Mouse (Mus musculus) left cerebral cortex, adult 2 months (tissue): ENCODE measurements around the gene Fth1. TPM values are rescaled to one million over a fixed set of nuclear protein-coding genes. Genes with fewer than 3 reads are reported as not detected.
"Not testable (repeated sequence)": the region's sequence is repeated elsewhere in the genome, so short reads cannot be mapped to it uniquely, and the experiment has no call there.

ENCODE experiments used
- DNase-seq, 2 experiments: peaks; one replicate each; pipeline ENCODE4 v3.0.0; 2021 to 2022; ENCODE audit warnings: low spot score in 2 of 2, mixed read lengths in 1 of 2; ENCODE audit errors: extremely low spot score in 1 of 2
- H3K27ac ChIP-seq: fragments of 200-600 bp; 2 replicates; pipeline ENCODE4 v1.8.1; 2022
- H3K4me3 ChIP-seq: fragments of 200-600 bp; 2 replicates; pipeline ENCODE4 v1.8.1; 2022
- CTCF ChIP-seq: fragments of 200-600 bp; IDR thresholded peaks from 2 replicates; pipeline ENCODE4 v1.8.1; 2022; ENCODE audit warnings: antibody characterized with exemption, mild to moderate bottlenecking, moderate library complexity
- intact Hi-C: fragments of 180-260 bp; cut with DNase I; formaldehyde crosslinking; loops from one replicate; pipeline ENCODE4 v1.15.1; 2025
- total RNA-seq, 2 experiments: library from RNA; stranded (reverse); gene quantifications; 2 replicates each; pipeline ENCODE4 v1.2.3; 2021

The Fth1 gene
- total RNA-seq, 2 experiments from 2014 or later: 2,213 to 2,341 TPM

- no peak overlapping the region for H3K4me3 ChIP-seq
- DNase-seq: no peak
- TF ChIP-seq CTCF: no peak
- peak overlapping the region; percentile 78 for H3K27ac ChIP-seq
- intact Hi-C loops: loop anchor here (2.0 kb wide), 1 partner anchor 17 kb away; no protein-coding TSS in a partner anchor
Measured at GRCm38 (mm10) chr19:9966096-9966867, 14.1 kb upstream of the Fth1 start.

DNA sequence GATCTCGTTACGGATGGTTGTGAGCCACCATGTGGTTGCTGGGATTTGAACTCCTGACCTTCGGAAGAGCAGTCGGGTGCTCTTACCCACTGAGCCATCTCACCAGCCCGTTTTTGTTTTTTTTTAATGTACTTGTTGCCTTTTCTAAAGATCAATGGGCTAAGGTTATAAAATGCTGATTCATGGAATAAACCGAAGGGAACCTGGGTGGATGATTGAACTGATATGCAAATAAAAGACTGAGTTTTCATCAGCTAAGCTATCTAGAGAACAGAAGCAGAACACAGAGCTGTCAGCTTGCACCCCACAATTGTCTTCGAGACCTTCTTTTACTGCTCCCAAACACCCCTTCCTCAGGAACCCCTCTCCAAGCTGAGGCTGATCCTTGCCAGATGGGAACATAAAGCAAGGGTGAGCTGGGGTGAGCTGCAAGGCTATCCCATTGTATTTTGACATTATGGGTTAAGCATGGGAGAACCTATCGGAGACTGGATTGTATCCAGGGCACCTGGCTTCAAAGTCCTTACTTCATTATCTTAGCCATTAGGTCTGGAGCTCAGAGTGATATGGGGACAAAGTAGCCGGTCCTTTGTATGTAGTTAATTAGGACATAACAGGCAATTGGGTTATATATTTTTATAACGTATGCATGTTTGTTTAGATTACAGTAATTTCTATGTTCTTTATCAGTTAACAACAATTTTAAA is 12.2 kb upstream of the Fth1 start:
- intact Hi-C loops: no loop called here
- Histone ChIP-seq H3K27ac (0 out of 2 replicates have a peak overlapping the region, but pooled peaks have one; percentile 11), H3K4me3 (no peak overlapping the region)
- no peak for DNase-seq
- no peak for TF ChIP-seq CTCF

GRCm38 (mm10) chr19:9974853-9975252 is 5.5 kb upstream of the Fth1 start:
- H3K27ac ChIP-seq, DNase-seq, H3K4me3 ChIP-seq, intact Hi-C loops: not testable (repeated sequence)

DNA sequence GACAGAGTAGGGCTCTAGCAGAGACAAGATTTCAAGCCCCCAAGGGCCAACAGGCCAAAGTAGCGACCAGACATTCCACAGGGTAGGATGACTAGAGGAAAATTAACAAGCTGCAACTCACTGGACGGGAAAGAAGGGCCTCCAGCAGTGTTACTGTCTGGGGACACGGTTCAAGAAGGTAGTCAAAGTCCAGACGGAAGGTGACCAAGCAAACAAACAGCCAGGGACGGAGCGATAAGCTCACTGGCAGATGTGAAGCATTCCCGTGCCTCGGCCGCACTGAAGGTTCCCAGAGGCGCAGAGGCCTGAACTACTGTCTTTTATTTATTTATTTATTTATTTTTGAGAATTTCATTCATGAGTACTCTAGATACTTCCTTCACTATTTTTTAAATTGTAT is 3.3 kb upstream of the Fth1 start:
- TF ChIP-seq CTCF: no peak
- intact Hi-C loops: no loop called here
- DNase-seq: no peak

DNA sequence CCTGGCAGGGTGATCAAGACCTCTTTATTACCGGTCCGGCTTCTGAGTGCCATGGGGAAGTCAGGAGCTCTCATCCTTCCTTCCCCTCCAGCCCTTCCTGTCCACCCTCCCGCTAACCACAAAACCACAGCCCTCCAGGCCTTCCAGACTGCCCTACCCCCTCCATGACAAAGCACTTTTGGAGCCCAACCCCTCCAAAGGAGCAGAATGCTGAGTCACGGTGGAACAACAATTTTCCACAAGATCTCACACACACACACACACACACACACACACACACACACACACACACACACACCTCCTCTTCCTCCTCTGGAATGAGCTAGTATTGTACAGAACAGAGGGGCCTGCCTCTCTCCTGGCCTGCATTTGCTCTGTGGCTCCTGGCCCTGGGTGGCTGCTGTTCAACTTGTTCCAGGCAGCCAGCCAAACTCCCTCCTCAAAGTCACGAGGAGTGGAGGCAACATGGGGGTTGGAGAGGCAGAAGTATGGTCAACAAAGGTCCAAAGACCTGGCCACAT is 1.9 kb upstream of the Fth1 start:
- DNase-seq: peak; percentile 60 to 64
- TF ChIP-seq CTCF: no peak
- intact Hi-C loops: loop anchor here (2.0 kb wide), 1 partner anchor 24 kb away; no protein-coding TSS in a partner anchor
- Histone ChIP-seq H3K27ac (peak overlapping the region; percentile 88), H3K4me3 (no peak overlapping the region)

More for the DNA sequence above, 3.3 kb upstream of the Fth1 start:
- Histone ChIP-seq H3K4me3 (no peak overlapping the region), H3K27ac (no peak overlapping the region)

GRCm38 (mm10) chr19:9979156-9979555 is 1.2 kb upstream of the Fth1 start:
- Histone ChIP-seq H3K27ac (peak overlapping the region; percentile 88), H3K4me3 (no peak overlapping the region)
- DNase-seq: no peak
- TF ChIP-seq CTCF: no peak
- intact Hi-C loops: loop anchor here (2.0 kb wide), 1 partner anchor 24 kb away; no protein-coding TSS in a partner anchor

- Histone ChIP-seq H3K27ac (peak overlapping the region; percentile 97), H3K4me3 (peak overlapping the region; percentile 58)
- DNase-seq: no peak
- TF ChIP-seq CTCF: no peak
- intact Hi-C loops: loop anchor here (2.0 kb wide), 1 partner anchor 15 kb away; no protein-coding TSS in a partner anchor
Measured at GRCm38 (mm10) chr19:9981621-9982020, 1.2 kb downstream of the Fth1 start.

DNA sequence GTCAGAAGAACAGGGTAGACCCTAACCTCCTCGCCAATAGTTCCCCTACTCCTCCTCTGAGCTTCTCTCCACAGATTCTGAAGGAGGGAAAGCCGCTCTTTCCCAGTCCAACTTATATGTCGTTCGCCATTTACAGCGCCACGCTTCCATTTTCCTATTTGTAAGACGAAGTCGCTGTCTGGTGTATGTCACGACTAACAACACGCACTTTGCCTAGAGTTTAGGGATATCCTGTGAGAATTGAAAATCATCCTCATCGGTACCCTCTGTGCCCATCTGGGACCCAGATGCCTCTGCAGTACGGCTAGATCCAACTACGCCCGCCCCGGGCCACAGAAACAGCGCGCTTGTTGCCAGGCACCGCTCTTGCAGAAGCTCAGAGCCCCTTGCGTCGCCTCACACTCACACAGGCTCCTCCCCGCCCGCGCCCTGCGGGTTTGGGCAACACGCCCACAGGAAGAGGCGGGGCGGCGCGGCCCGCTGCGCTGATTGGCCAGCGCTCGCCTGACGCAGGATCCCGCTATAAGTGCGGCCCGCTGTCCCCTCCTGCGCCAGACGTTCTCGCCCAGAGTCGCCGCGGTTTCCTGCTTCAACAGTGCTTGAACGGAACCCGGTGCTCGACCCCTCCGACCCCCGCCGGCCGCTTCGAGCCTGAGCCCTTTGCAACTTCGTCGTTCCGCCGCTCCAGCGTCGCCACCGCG is 1.9 kb downstream of the Fth1 start:
- peak; percentile 97 for DNase-seq
- Histone ChIP-seq H3K27ac (peak overlapping the region; percentile 97), H3K4me3 (peak overlapping the region; percentile 58)
- no peak for TF ChIP-seq CTCF
- intact Hi-C loops: loop anchor here (2.0 kb wide), 1 partner anchor 16 kb away; no protein-coding TSS in a partner anchor

- Histone ChIP-seq H3K27ac (peak overlapping the region; percentile 97), H3K4me3 (peak overlapping the region; percentile 58)
- intact Hi-C loops: loop anchor here (1.0 to 2.0 kb wide), 2 partner anchors 16 to 61 kb away; no protein-coding TSS in a partner anchor
- no peak; the same call in 1 of the 2 replicates for TF ChIP-seq CTCF
- peak in 1 of 2 experiments; percentile 63 for DNase-seq
Measured at GRCm38 (mm10) chr19:9982852-9983542, 2.6 kb downstream of the Fth1 start.

DNA sequence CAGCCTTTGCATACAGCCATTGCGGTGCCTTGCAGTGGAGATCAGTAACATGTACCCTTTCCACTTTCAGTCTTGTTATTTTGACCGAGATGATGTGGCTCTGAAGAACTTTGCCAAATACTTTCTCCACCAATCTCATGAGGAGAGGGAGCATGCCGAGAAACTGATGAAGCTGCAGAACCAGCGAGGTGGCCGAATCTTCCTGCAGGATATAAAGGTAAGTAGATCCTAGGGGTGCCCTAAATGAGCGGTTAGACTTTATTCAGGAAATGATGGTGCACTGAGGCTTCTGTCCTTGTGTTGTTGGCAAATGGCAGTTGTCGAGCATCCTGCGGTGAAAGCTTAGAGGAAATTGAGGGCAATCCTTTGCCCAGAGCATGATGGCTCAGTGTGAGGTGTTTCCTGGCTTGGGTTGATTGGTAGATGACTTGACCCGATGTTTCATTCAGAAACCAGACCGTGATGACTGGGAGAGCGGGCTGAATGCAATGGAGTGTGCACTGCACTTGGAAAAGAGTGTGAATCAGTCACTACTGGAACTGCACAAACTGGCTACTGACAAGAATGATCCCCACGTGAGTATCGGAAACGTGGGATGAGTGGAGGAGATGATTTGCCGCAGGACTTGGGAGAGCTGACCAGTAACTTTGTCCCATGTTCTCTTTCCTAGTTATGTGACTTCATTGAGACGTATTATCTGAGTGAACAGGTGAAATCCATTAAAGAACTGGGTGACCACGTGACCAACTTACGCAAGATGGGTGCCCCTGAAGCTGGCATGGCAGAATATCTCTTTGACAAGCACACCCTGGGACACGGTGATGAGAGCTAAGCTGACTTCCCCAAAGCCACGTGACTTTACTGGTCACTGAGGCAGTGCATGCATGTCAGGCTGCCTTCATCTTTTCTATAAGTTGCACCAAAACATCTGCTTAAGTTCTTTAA is 4.0 kb downstream of the Fth1 start:
- intact Hi-C loops: no loop called here
- DNase-seq: no peak
- H3K27ac ChIP-seq: no peak overlapping the region
- TF ChIP-seq CTCF: no peak
- H3K4me3 ChIP-seq: peak overlapping the region; percentile 58
